Comparison of ENCODE assay signal across 24 mouse cellular contexts in the genomic region with DNA sequence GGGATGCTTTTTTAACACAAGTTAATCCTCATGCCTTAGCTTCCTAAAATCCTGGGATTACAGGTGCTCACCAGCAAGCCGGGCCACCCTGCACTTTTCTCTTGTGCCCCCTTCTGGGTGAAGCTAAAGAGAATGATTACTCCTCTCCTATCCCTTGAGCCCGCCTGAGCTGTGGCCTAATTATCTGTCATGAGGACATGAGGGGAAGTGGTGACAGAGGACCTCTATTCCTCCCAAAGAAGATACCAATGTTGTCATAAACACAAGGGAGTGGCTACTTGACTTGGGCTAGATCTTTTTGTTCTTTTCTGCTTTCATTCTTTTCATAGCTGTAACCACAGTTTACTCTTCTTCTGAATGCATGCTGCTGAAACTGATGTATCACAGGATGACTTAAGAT. TPM values are rescaled to one million over a fixed set of nuclear protein-coding genes. Genes with fewer than 3 reads are reported as not detected.
A peak's percentile ranks its signal among the peaks of the same experiment; 100 is the strongest.
DNase-seq lines count a peak whose midpoint lies in the region; ATAC-seq lines count a peak whose summit lies in the region.
"Had no signal": no experiment of that assay in that cellular context is flagged by ENCODE, and none has a peak within 500 bp of the region (broad histone marks: within the 10 kb centered on the region; RNA-seq: fewer than 3 reads in every experiment).

No protein-coding gene starts in this region.

- DNase-seq in heart, adult 8-10 months (ENCODE audit: low spot score): no peak
- peak; percentile 14 for DNase-seq in induced T-regulatory cell, adult 2 months (ENCODE audit: low read depth)
- no peak for DNase-seq in adrenal gland, postnatal 36 days
- no peak for DNase-seq in right cerebral cortex, adult 18-20 months
- no peak for DNase-seq in thymus, postnatal 36 days
- DNase-seq: adrenal gland, adult 8-10 months; cerebellum, adult 11-12 months; cerebellum, adult 9-11 months; cerebellum, postnatal 36 days; gastrocnemius, adult 2 months; gastrocnemius, postnatal 25 days; heart, adult 18-20 months; heart, postnatal 10 days; kidney, adult 2 months had no signal

- H3K9me3 ChIP-seq in heart, embryonic 13.5 days: no peaks in the 10 kb centered on the region
- H3K9me3 ChIP-seq: embryonic facial prominence, embryonic 10.5 days; G1E; hindbrain, embryonic 13.5 days had no signal

- no peak overlapping the region for H3K4me3 ChIP-seq in heart, embryonic 13.5 days
- H3K4me3 ChIP-seq: embryonic facial prominence, embryonic 10.5 days; gastrocnemius, adult 2 months; hindbrain, embryonic 13.5 days had no signal

- 0 out of 2 replicates have a peak, but pooled peaks cover 7% of the 10 kb centered on the region for H3K4me1 ChIP-seq in heart, embryonic 13.5 days
- H3K4me1 ChIP-seq: embryonic facial prominence, embryonic 10.5 days; hindbrain, embryonic 13.5 days had no signal

- ATAC-seq in heart, embryonic 13.5 days (ENCODE audit: extremely low read depth, insufficient number of reproducible peaks, low FRiP score, low TSS enrichment): no peak
- peak; percentile 25 for ATAC-seq in activated CD4-positive, CD25-positive, alpha-beta regulatory T cell, adult 4 months
- ATAC-seq in megakaryocyte-erythroid progenitor cell, adult 5-6 weeks (replicated peaks; ENCODE audit: low FRiP score, low TSS enrichment, poor library complexity, severe bottlenecking): peak; percentile 83
- ATAC-seq: forebrain, embryonic 14.5 days; hindbrain, postnatal 0 days; intestine, embryonic 16.5 days; Patski had no signal

- no peak overlapping the region for H3K4me2 ChIP-seq in heart, embryonic 13.5 days
- H3K4me2 ChIP-seq: hindbrain, embryonic 13.5 days had no signal

- H3K36me3 ChIP-seq in heart, embryonic 13.5 days: no peaks in the 10 kb centered on the region
- H3K36me3 ChIP-seq: embryonic facial prominence, embryonic 10.5 days; hindbrain, embryonic 13.5 days had no signal

- no peaks in the 10 kb centered on the region for H3K27me3 ChIP-seq in heart, embryonic 13.5 days (replicated peaks)
- H3K27me3 ChIP-seq: hindbrain, embryonic 13.5 days had no signal

- H3K9ac ChIP-seq in heart, embryonic 13.5 days: no peak overlapping the region
- H3K9ac ChIP-seq: hindbrain, embryonic 13.5 days had no signal

- 56% methylated on average over 2 of the region's 2 CpGs for WGBS in heart, embryonic 13.5 days

- H3K27ac ChIP-seq in heart, embryonic 13.5 days (replicated peaks): peak overlapping the region; percentile 59; the same call in 1 of the 2 replicates
- H3K27ac ChIP-seq: embryonic facial prominence, embryonic 10.5 days; gastrocnemius, adult 2 months; hindbrain, embryonic 13.5 days; hindbrain, postnatal 0 days had no signal

RNA-seq across cellular contexts. Expression of a gene that starts 9.2 kb away (rescaled TPM):
- polyA plus RNA-seq in heart, embryonic 13.5 days (2015; fragmentation: Nextera tagmentation; extraction: Ambion mirVana): 48.7 and 73.1 TPM in 2 replicates
- 10 to 100 TPM; 37.0 to 81.6 (median 52.2) TPM for total RNA-seq in heart, adult 8-10 months (2022)
- polyA plus RNA-seq in activated CD4-positive, CD25-positive, alpha-beta regulatory T cell, adult 4 months (2017; shearing (Covaris generic)): 10 to 100 TPM; 60.4 to 70.0 TPM
- 41.1 and 47.1 TPM in 2 replicates for total RNA-seq in megakaryocyte-erythroid progenitor cell, adult 5-6 weeks (2014; fragmentation: Nextera tagmentation)
- total RNA-seq in megakaryocyte-erythroid progenitor cell, adult 5-6 weeks (2017): 73.1 and 98.1 TPM in 2 replicates
- total RNA-seq in adrenal gland, postnatal 36 days (2021): 10 to 100 TPM; 13.1 to 14.3 TPM
